Mouse (Mus musculus): ENCODE measurements around the gene Cyth1.

- no peak for TF ChIP-seq GATA1 (IDR thresholded peaks at IDR 0.05; ENCODE audit: low read length)
- TF ChIP-seq TAL1 (IDR thresholded peaks at IDR 0.05; ENCODE audit: low read length): no peak
Observed at GRCm38 (mm10) chr11:118239281-118240198, 8.9 kb downstream of the Cyth1 start.

Measured in erythroblast, embryonic 14.5 days (primary cell).